Comparison of ENCODE assay signal across 9 mouse cellular contexts in the genomic region with DNA sequence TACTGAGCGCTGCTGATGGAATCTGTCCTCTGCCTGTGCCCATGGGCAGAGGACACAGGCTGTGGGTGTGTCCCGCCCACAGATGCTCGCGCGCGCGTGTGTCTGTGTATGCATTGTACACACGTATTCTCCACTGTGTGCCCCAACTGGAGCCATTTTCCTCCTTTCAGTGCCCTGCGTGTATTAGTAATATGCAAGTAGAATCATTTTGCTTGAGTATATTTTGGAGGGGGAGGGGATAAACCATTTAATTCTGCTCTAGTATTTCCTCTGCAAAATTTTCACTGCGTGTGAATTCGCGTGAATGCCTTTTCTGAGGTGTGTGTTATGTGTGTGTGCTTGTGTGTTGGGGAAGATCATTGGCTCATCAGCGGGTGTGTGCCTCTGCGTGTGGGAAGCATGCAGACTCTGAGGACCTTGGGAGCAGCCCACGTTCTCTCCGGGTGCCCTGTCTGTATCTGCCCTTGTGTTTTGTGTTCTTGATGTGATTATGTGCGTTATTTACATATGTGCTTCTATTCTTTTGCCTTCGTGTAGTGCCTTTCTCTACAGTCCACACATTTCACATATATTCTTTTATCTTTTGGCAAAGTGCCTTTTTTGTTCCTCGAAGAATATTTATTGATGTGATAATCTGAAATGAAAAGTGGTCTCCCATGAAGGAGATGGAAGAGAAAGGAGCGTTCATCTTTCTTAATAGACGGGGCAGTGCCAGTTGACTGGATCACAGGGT.
DNase-seq lines count a peak whose midpoint lies in the region; ATAC-seq and TF ChIP-seq lines count a peak whose summit lies in the region.
"Had no signal": no experiment of that assay in that cellular context is flagged by ENCODE, and none has a peak within 500 bp of the region (broad histone marks: within the 10 kb centered on the region; RNA-seq: fewer than 3 reads in every experiment).

No protein-coding gene starts in this region.

- no peaks in the 10 kb centered on the region for H3K4me1 ChIP-seq in liver, embryonic 11.5 days (replicated peaks; ENCODE audit: control insufficient read depth, insufficient read depth, low read length)
- H3K4me1 ChIP-seq in midbrain, embryonic 11.5 days (ENCODE audit: control insufficient read depth, insufficient read depth, low read length): peaks cover 44% of the 10 kb centered on the region
- no peaks in the 10 kb centered on the region for H3K4me1 ChIP-seq in stomach, postnatal 0 days (replicated peaks; ENCODE audit: control insufficient read depth, insufficient read depth)

- 4% methylated on average over 21 of the region's 21 CpGs for WGBS in liver, embryonic 11.5 days
- WGBS in midbrain, embryonic 11.5 days: under 1% methylated on average over 21 of the region's 21 CpGs
- 5% methylated on average over 21 of the region's 21 CpGs for WGBS in stomach, postnatal 0 days

- H3K9ac ChIP-seq in liver, embryonic 11.5 days (ENCODE audit: low read depth, low read length): no peak overlapping the region
- peak overlapping the region; percentile 67 for H3K9ac ChIP-seq in midbrain, embryonic 11.5 days (ENCODE audit: low read length)
- H3K9ac ChIP-seq in stomach, postnatal 0 days (ENCODE audit: low read length): no peak overlapping the region

- ATAC-seq in liver, embryonic 11.5 days (replicated peaks; ENCODE audit: low FRiP score): no peak
- ATAC-seq in midbrain, embryonic 11.5 days (ENCODE audit: low FRiP score): peak; percentile 29
- 0 out of 2 replicates have a peak, but pooled peaks have one; percentile 5 for ATAC-seq in stomach, postnatal 0 days (ENCODE audit: low FRiP score, low TSS enrichment)

- TF ChIP-seq EP300 in stomach, postnatal 0 days (optimal IDR thresholded peaks at IDR 0.05): no peak

- no peaks in the 10 kb centered on the region for H3K36me3 ChIP-seq in liver, embryonic 11.5 days (ENCODE audit: control insufficient read depth, insufficient read depth, low read length)
- no peaks in the 10 kb centered on the region for H3K36me3 ChIP-seq in midbrain, embryonic 11.5 days (ENCODE audit: control insufficient read depth, insufficient read depth, low read length)
- no peaks in the 10 kb centered on the region for H3K36me3 ChIP-seq in stomach, postnatal 0 days (ENCODE audit: control insufficient read depth, insufficient read depth, low read length)

- no peak for TF ChIP-seq CTCF in layer of hippocampus, adult 2 months (conservative IDR thresholded peaks at IDR 0.05)
- TF ChIP-seq CTCF in stomach, postnatal 0 days (IDR thresholded peaks at IDR 0.05; ENCODE audit: low read depth): no peak

- peaks cover 68% of the 10 kb centered on the region for H3K27me3 ChIP-seq in liver, embryonic 11.5 days (replicated peaks; ENCODE audit: control insufficient read depth, insufficient read depth, low read length)
- peaks cover 18% of the 10 kb centered on the region for H3K27me3 ChIP-seq in midbrain, embryonic 11.5 days (ENCODE audit: control insufficient read depth, insufficient read depth, low read length)
- H3K27me3 ChIP-seq in stomach, postnatal 0 days (ENCODE audit: control insufficient read depth, insufficient read depth, low read length): peaks cover 11% of the 10 kb centered on the region; the same call in 1 of the 2 replicates

- H3K27ac ChIP-seq in liver, embryonic 11.5 days (ENCODE audit: low read depth, low read length): no peak overlapping the region
- H3K27ac ChIP-seq in layer of hippocampus, adult 2 months: peak overlapping the region; percentile 99
- peak overlapping the region; percentile 85 for H3K27ac ChIP-seq in midbrain, embryonic 11.5 days (ENCODE audit: low read depth, low read length)
- no peak overlapping the region for H3K27ac ChIP-seq in stomach, postnatal 0 days (replicated peaks)
- H3K27ac ChIP-seq: macrophage had no signal

- peak overlapping the region; percentile 55 for H3K4me2 ChIP-seq in liver, embryonic 11.5 days
- H3K4me2 ChIP-seq in midbrain, embryonic 11.5 days: peak overlapping the region; percentile 59
- peak overlapping the region; percentile 66 for H3K4me2 ChIP-seq in stomach, postnatal 0 days (replicated peaks; ENCODE audit: low read depth)

- no peak for DNase-seq in liver, embryonic 11.5 days (ENCODE audit: low spot score)
- DNase-seq in liver: no peak
- peak; percentile 58 for DNase-seq in cerebellum, adult 8-10 months
- DNase-seq in frontal cortex, postnatal 10 days (ENCODE audit: low spot score in 2 of 2): peak; percentile 61 to 65
- DNase-seq in layer of hippocampus, adult 2 months (ENCODE audit: low spot score in 2 of 2): peak in 1 of 2 experiments; percentile 50
- DNase-seq in midbrain, embryonic 11.5 days (ENCODE audit: low spot score, missing footprints): peak; percentile 96
- DNase-seq in stomach, postnatal 0 days (ENCODE audit: low spot score): no peak
- DNase-seq in urinary bladder, postnatal 25 days (ENCODE audit: low spot score): no peak

- H3K9me3 ChIP-seq in liver, embryonic 11.5 days (ENCODE audit: control insufficient read depth, low read length): no peaks in the 10 kb centered on the region
- H3K9me3 ChIP-seq in midbrain, embryonic 11.5 days (ENCODE audit: control insufficient read depth, low read length): no peaks in the 10 kb centered on the region
- no peaks in the 10 kb centered on the region for H3K9me3 ChIP-seq in stomach, postnatal 0 days (ENCODE audit: control insufficient read depth, low read length)

- peak overlapping the region; percentile 30 for H3K4me3 ChIP-seq in liver, embryonic 11.5 days (ENCODE audit: low read depth, low read length)
- peak overlapping the region; percentile 67 for H3K4me3 ChIP-seq in layer of hippocampus, adult 2 months
- H3K4me3 ChIP-seq in midbrain, embryonic 11.5 days (ENCODE audit: low read depth, low read length): peak overlapping the region; percentile 25
- peak overlapping the region; percentile 40 for H3K4me3 ChIP-seq in stomach, postnatal 0 days (ENCODE audit: low read depth, low read length)

Comparison
In these comparisons a context has a peak if more than half of its experiments do, and no peak if none do; other contexts are left out.
1. DNase-seq: peak in cerebellum, adult 8-10 months (single experiment), frontal cortex, postnatal 10 days (2 of 2) and midbrain, embryonic 11.5 days (single experiment); none in liver, embryonic 11.5 days (single experiment), liver (single experiment), stomach, postnatal 0 days (single experiment) and urinary bladder, postnatal 25 days (single experiment).
2. H3K27ac ChIP-seq: peak in layer of hippocampus, adult 2 months (single experiment) and midbrain, embryonic 11.5 days (single experiment); none in liver, embryonic 11.5 days (single experiment) and stomach, postnatal 0 days (single experiment).
3. Peak in every context shown above with its lines, with median percentiles within 50 percentile points of each other: H3K4me2 ChIP-seq and H3K4me3 ChIP-seq.